Mouse (Mus musculus) adrenal gland, postnatal 25 days (tissue): Measurements from ENCODE around the gene Anks1b. TPM values are rescaled to one million over a fixed set of nuclear protein-coding genes. Genes with fewer than 3 reads are reported as not detected.
A peak's percentile ranks its signal among the peaks of the same experiment; 100 is the strongest.

Experiments used
- DNase-seq: peaks from one replicate; pipeline ENCODE4 v3.0.0; 2021; ENCODE audit warnings: mixed read lengths
- total RNA-seq: library from RNA; stranded (reverse); gene quantifications from 2 replicates; pipeline ENCODE4 v1.2.3, GENCODE M21; 2021

The Anks1b gene
- total RNA-seq, 1 experiment from 2014 or later = 0.85 TPM

GRCm38 (mm10) chr10:90380062-90380461 lies 506.8 kb downstream of the Anks1b start:
- no peak for DNase-seq

GRCm38 (mm10) chr10:90380704-90381339 lies 507.5 kb downstream of the Anks1b start:
- no peak for DNase-seq

DNA sequence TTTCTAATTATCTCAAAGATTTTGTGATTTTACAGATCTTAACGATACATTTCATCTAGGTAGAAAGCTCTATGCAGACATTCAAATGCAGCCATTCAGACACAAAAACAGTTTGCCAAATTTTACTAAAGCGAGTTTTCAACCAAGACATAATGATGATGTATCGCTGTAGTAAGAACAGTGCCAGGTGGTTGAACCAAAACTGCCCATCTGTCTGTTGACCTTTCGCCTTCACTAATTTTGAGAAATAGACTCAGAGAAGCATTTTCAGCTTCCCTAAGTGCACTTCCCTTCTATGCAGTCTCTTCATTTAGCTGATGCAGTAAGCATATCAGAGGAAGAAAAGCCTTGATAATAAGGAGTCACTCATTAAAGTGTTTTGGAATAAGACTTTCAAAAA lies 527.1 kb downstream of the Anks1b start:
- no peak for DNase-seq

GRCm38 (mm10) chr10:90408484-90408883 lies 535.2 kb downstream of the Anks1b start:
- DNase-seq = no peak

- no peak for DNase-seq
Measured at GRCm38 (mm10) chr10:90431527-90431926, 558.2 kb downstream of the Anks1b start.

DNA sequence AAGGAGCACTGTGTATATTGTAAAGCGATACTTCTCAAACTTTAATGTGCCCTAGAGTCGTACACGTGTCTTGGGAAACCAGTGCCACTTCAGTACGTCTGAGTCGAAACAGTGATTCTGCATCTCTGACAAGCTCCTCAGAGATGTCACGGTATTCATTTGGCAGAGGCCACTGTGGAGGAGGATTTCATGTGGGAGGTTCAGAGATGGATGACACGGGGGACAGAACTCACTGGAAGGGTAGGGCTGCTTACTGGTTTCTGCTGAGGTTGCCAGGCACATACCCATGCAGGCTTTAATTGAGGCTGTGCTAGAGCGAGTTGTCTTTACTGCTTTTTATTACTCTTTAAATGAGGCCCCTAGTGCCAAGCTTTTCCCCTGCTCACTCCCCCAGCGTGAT lies 558.7 kb downstream of the Anks1b start:
- no peak for DNase-seq

- no peak for DNase-seq
Measured at GRCm38 (mm10) chr10:90432479-90432878, 559.2 kb downstream of the Anks1b start.

DNA sequence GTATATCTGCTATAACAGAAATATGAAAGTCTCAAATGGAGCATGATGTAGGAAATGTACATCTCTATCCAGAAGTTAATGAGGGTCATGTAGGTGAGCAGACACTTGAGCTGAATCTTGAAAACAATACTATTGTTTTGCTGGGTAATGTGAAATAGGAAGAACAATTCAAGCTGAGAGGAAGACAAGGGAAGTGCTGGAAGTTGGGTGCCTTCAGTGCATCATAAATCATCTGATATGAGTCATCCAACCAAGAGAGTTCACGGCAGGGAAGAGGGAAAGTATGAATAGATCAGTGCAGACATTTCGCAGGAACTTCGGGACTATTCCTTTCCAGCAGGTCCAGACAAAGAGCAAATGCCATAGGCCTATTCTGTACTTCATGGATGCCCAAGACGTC lies 567.7 kb downstream of the Anks1b start:
- DNase-seq = no peak

- no peak for DNase-seq
Measured at GRCm38 (mm10) chr10:90441656-90442055, 568.3 kb downstream of the Anks1b start.

GRCm38 (mm10) chr10:90464906-90465305 lies 591.6 kb downstream of the Anks1b start:
- no peak for DNase-seq

DNA sequence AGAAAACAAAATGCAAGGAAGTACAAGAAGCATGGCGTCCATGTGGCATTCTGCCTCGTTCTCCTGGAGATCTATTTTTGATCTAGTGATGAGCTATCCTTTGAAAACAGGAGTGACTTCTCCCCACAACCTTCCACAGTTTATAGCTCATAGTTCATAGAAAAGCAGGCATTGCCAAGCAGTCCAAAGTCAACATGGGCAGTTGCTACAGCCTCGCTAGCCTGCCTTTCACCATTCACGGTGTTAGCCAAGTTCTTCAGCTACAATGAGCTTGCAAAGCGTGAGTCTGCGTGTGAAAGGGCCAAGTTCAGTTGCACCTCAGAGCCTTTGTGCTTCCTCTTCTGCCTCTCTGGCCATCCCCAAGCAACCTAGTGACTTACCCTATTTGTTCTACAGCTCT lies 592.1 kb downstream of the Anks1b start:
- no peak for DNase-seq

GRCm38 (mm10) chr10:90467546-90467945 lies 594.2 kb downstream of the Anks1b start:
- DNase-seq = no peak

DNA sequence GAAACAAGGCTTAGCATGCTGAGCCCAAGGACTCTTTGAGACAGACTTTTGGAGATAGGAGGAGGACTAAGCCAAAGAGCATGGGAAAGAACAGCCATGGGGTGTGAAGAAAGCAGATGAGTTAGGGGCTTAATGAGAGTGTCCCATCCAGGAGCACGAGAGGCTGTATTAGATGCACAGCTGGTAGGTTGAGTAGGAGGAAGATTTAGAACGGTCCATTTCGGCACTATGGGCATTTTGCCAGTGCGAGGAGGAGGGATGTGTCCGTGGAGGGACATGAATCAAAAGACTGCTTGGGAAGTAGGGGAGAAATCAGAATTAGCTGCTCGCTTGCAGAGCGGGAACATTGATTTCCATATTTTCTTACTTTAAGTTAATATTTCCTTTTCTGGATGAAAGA lies 620.1 kb downstream of the Anks1b start:
- peak; percentile 28 for DNase-seq

DNA sequence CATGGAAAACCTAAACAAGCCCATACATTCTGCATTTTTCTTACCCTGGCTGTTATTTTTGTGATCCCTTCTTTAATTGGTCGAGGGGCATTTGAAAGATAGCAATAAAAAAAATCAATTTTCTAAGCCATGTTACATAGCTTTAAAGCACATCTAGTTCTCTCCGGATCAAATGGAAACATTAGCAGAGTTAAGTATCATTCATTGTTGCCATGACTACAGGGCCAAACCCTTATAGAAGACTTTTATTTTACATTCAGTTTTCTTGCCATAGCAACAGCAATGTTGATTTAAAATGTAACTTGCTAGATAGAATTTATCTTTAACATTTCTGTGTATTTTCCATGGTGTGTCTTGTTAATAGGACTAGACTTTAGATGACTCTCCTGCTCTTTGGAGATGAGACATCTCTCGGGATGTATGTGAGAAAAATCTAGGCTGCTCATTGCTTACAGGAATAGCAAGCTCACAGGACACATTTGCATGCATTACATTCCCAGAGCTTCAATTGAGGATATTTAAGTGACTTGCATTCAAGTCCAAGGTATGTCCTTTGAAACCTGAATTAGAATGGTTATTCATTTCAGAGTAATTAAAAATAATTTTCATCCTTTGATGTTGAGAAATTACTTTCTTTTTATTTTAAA lies 620.8 kb downstream of the Anks1b start:
- no peak for DNase-seq

DNA sequence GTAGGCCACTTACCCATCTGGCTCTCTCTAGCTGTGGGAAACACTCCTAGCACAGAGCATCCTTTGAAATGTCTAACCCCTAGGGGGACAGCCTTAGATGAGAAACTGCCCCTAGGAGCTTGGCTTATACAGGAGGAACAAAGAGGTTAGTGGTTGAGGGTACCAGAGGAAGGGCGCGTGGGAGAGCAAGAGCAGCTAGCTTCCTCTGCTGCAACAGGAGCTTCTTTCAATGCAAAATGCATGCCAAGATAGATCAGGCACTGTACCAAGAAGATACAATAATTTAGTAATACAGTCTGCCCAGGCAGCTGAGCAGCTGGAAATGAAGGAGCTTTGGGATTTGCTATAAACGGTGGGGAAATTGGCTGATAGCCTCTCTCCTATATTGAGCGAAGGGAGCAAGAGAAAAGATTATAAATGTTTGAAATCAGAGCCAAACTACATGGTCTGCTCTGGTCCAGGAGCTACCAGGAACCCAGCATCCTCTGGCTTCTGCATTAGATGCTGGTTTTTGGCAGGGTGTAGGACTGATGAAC lies 621.7 kb downstream of the Anks1b start:
- DNase-seq = no peak

GRCm38 (mm10) chr10:90507561-90507960 lies 634.3 kb downstream of the Anks1b start:
- DNase-seq = no peak

DNA sequence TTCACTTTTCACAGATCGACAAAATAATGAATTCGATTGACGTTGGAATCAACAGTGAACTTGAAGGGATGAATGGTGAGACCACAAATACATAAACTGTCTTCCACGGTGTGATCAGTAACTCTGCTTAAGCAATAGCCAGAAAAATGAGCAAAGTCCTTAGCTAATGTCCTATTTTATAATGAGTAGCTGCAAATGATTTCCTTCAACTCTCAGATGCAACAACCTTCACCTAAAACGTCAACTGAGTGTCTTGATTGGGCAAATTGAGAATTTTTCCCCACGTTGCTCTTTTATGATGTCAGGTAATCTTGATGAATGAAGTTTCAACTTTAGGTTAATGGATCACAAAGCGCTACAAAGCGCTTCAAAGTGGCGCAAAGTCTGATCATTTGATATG lies 639.5 kb downstream of the Anks1b start:
- no peak for DNase-seq

GRCm38 (mm10) chr10:90531813-90532212 lies 658.5 kb downstream of the Anks1b start:
- DNase-seq = no peak

- no peak for DNase-seq
Measured at GRCm38 (mm10) chr10:90535370-90535769, 662.1 kb downstream of the Anks1b start.

- DNase-seq = no peak
Measured at GRCm38 (mm10) chr10:90546635-90547034, 673.3 kb downstream of the Anks1b start.

DNA sequence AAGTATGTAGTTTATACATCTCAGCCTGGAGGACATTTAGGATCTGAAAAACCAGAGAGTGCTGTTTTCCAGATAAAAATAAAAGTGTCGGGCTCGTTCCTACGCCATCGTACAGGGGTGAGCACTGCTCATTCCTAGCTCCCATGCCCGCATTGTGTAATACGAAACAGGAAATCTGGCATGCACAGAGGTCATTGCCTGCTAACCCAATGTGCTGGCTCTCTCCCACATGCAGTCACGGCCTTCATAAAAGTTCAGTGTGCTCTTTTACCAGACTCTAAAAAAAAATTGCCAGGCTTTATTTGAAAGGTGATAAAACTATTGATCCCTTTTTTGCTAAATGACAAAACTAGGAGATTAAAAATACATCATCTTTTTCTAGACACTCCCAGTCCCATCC lies 689.6 kb downstream of the Anks1b start:
- peak; percentile 34 for DNase-seq

GRCm38 (mm10) chr10:90576191-90577098 lies 703.1 kb downstream of the Anks1b start:
- no peak for DNase-seq

DNA sequence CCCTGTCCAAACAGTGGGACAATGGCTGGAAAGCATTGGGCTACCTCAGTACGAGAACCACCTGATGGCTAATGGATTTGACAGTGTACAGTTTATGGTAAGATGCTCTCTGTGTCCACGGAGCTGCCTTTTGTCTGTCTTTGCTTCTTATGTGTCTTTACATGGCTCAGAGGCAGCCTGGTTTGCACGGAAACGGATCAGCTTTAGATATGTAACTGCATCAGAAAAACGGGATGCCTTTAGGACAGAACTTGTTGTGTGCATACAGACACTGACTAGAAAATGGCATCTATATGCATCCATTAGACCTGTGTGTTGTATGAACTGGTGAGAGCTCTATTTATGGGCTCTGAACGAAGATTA lies 703.8 kb downstream of the Anks1b start:
- DNase-seq = no peak
